Mouse (Mus musculus): ENCODE data around the gene Stard9.
"Not testable (repeated sequence)": the region's sequence is repeated elsewhere in the genome, so short reads cannot be mapped to it uniquely, and the experiment has no call there.

DNA sequence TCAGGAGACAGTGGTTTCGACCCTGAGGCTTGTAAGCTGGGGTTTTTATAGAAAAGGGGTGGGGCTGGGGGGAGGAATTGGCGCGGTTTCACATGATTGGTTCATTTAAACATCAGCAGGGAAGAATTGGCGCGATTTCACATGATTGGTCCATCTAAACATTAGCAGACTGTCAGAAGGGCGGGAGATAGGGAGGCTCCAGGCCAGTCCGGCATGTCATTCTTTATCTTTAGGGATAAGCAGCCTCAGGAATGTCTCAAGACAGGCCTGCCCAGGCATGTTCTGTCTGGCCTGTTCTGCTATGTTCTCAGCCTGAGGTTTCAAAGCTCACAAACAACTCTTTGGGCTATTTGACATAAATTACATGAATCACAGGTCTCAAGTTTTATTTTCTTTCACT, 52.2 kb downstream of the Stard9 start:
- TF ChIP-seq MAX (IDR thresholded peaks at IDR 0.05; ENCODE audit: low read depth); USF1 (IDR thresholded peaks at IDR 0.05; ENCODE audit: low read depth); POLR2A (IDR thresholded peaks at IDR 0.05; ENCODE audit: insufficient read length, low read depth); TCF12 (IDR thresholded peaks at IDR 0.05; ENCODE audit: insufficient read depth, poor library complexity, severe bottlenecking); POLR2AphosphoS2 (IDR thresholded peaks at IDR 0.05; ENCODE audit: insufficient read length, low read depth): not testable (repeated sequence)

All from myocyte (in vitro differentiated cells).